Mouse (Mus musculus): Measurements from ENCODE around the gene Ciao2b. TPM values are rescaled to one million over a fixed set of nuclear protein-coding genes. Genes with fewer than 3 reads are reported as not detected.

Gene Ciao2b
- polyA plus RNA-seq, 1 experiment from 2014 or later: 96.9 TPM

GRCm38 (mm10) chr8:104609222-104609621 lies 32.5 kb downstream of the Ciao2b start:
- Histone ChIP-seq H3K4me1 (ENCODE audit: control insufficient read depth, insufficient read depth, low read length) (no peaks in the 10 kb centered on the region), H3K9ac (ENCODE audit: low read length) (no peak overlapping the region), H3K27me3 (ENCODE audit: control insufficient read depth, insufficient read depth, low read length) (no peaks in the 10 kb centered on the region), H3K27ac (ENCODE audit: low read depth, low read length) (no peak overlapping the region), H3K36me3 (ENCODE audit: control insufficient read depth, insufficient read depth, low read length) (no peaks in the 10 kb centered on the region), H3K4me2 (ENCODE audit: low read depth) (no peak overlapping the region), H3K9me3 (ENCODE audit: control insufficient read depth, low read length) (no peaks in the 10 kb centered on the region), H3K4me3 (ENCODE audit: low read depth, low read length) (no peak overlapping the region)
- ATAC-seq (ENCODE audit: insufficient read depth, low FRiP score, low TSS enrichment) (no peak), DNase-seq (ENCODE audit: low spot score) (no peak)
- WGBS: 83% methylated on average over 8 of the region's 8 CpGs

DNA sequence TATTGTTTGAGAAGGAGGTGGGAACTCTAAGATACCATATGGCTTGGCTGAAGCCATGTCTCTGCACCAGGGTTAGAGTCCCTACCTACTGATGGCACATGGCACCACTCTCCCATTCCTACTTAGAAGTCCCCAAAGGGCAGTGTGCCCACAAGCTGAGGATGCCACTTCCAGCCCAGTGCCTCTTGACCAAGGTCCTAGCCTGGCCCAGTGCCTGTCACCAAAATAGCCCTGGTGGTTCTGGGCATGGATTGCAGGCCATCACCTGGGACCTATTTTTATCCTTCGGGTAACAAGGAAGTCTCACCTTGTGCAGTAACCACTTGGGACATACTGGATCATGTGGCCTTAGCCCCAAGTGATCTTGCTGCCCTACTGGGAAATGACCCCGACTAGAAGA lies 33.8 kb downstream of the Ciao2b start:
- no peak for DNase-seq (ENCODE audit: low spot score)
- H3K9ac ChIP-seq (ENCODE audit: low read length): no peak overlapping the region
- no peaks in the 10 kb centered on the region for H3K27me3 ChIP-seq (ENCODE audit: control insufficient read depth, insufficient read depth, low read length)
- 87% methylated on average over 2 of the region's 2 CpGs for WGBS
- H3K4me2 ChIP-seq (ENCODE audit: low read depth): no peak overlapping the region
- ATAC-seq (ENCODE audit: insufficient read depth, low FRiP score, low TSS enrichment): no peak
- no peak overlapping the region for H3K4me3 ChIP-seq (ENCODE audit: low read depth, low read length)
- no peaks in the 10 kb centered on the region for H3K4me1 ChIP-seq (ENCODE audit: control insufficient read depth, insufficient read depth, low read length)
- no peaks in the 10 kb centered on the region for H3K36me3 ChIP-seq (ENCODE audit: control insufficient read depth, insufficient read depth, low read length)
- no peaks in the 10 kb centered on the region for H3K9me3 ChIP-seq (ENCODE audit: control insufficient read depth, low read length)
- no peak overlapping the region for H3K27ac ChIP-seq (ENCODE audit: low read depth, low read length)

DNA sequence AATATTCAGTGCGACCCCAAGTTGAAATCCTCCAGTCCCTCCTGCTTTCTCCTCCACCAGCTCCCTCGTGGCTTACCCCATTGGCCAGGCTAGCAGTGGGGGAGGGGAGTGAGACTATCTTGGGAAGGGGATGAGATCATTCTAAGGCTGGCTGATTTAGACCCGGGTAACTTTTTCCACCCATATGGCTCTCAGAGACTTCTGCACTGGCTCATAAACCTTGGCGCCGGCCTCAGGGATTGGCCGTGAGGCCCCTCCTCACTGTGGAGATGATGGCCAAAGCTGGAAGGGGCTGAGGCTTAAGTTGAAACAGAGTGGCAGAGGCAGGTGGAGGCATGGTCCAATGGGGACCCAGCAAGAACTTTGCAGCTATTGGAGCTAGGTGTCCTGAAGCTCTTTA lies 35.4 kb downstream of the Ciao2b start:
- 42% methylated on average over 6 of the region's 6 CpGs for WGBS
- no peak overlapping the region for H3K9ac ChIP-seq (ENCODE audit: low read length)

DNA sequence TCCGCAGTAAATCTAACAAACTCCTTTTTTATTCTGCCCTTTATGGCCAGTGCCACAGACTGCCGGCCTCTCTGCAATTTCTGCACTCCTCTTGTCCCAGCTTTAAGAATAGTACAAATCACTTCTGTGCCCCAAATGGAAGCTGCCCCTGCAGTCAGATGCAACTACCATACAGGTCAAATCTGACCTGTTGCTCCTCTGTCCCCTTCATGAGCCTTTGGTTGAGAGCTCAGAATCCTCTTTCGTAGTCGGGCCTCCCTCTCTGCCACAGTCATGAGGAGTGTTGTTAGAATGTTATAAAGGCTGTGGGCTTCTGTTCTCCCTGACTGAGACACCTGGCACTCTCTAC lies 38.5 kb downstream of the Ciao2b start:
- H3K4me2 ChIP-seq (ENCODE audit: low read depth): no peak overlapping the region
- DNase-seq (ENCODE audit: low spot score): no peak
- no peaks in the 10 kb centered on the region for H3K9me3 ChIP-seq (ENCODE audit: control insufficient read depth, low read length)
- no peaks in the 10 kb centered on the region for H3K27me3 ChIP-seq (ENCODE audit: control insufficient read depth, insufficient read depth, low read length)
- 0 out of 2 replicates have a peak, but pooled peaks have one; percentile 1 for ATAC-seq (ENCODE audit: insufficient read depth, low FRiP score, low TSS enrichment)
- H3K4me3 ChIP-seq (ENCODE audit: low read depth, low read length): no peak overlapping the region
- WGBS: 65% methylated on average over 4 of the region's 4 CpGs
- no peaks in the 10 kb centered on the region for H3K4me1 ChIP-seq (ENCODE audit: control insufficient read depth, insufficient read depth, low read length)
- H3K27ac ChIP-seq (ENCODE audit: low read depth, low read length): no peak overlapping the region
- no peaks in the 10 kb centered on the region for H3K36me3 ChIP-seq (ENCODE audit: control insufficient read depth, insufficient read depth, low read length)
- H3K9ac ChIP-seq (ENCODE audit: low read length): no peak overlapping the region

More for the DNA sequence above, 35.4 kb downstream of the Ciao2b start:
- no peak overlapping the region for H3K4me2 ChIP-seq (ENCODE audit: low read depth)
- DNase-seq (ENCODE audit: low spot score): no peak
- H3K36me3 ChIP-seq (ENCODE audit: control insufficient read depth, insufficient read depth, low read length): no peaks in the 10 kb centered on the region
- H3K27ac ChIP-seq (ENCODE audit: low read depth, low read length): no peak overlapping the region
- no peaks in the 10 kb centered on the region for H3K9me3 ChIP-seq (ENCODE audit: control insufficient read depth, low read length)
- ATAC-seq (ENCODE audit: insufficient read depth, low FRiP score, low TSS enrichment): no peak
- no peaks in the 10 kb centered on the region for H3K4me1 ChIP-seq (ENCODE audit: control insufficient read depth, insufficient read depth, low read length)
- no peaks in the 10 kb centered on the region for H3K27me3 ChIP-seq (ENCODE audit: control insufficient read depth, insufficient read depth, low read length)
- no peak overlapping the region for H3K4me3 ChIP-seq (ENCODE audit: low read depth, low read length)

- Histone ChIP-seq H3K4me3 (ENCODE audit: low read depth, low read length) (no peak overlapping the region), H3K27ac (ENCODE audit: low read depth, low read length) (no peak overlapping the region), H3K4me1 (ENCODE audit: control insufficient read depth, insufficient read depth, low read length) (no peaks in the 10 kb centered on the region), H3K9ac (ENCODE audit: low read length) (no peak overlapping the region), H3K27me3 (ENCODE audit: control insufficient read depth, insufficient read depth, low read length) (no peaks in the 10 kb centered on the region), H3K9me3 (ENCODE audit: control insufficient read depth, low read length) (no peaks in the 10 kb centered on the region), H3K36me3 (ENCODE audit: control insufficient read depth, insufficient read depth, low read length) (no peaks in the 10 kb centered on the region), H3K4me2 (ENCODE audit: low read depth) (peak overlapping the region; percentile 34)
- WGBS: 20% methylated on average over 21 of the region's 21 CpGs
- ATAC-seq (ENCODE audit: insufficient read depth, low FRiP score, low TSS enrichment) (peak; percentile 86), DNase-seq (ENCODE audit: low spot score) (peak; percentile 89)
Measured at GRCm38 (mm10) chr8:104602468-104603244, 39.1 kb downstream of the Ciao2b start.

DNA sequence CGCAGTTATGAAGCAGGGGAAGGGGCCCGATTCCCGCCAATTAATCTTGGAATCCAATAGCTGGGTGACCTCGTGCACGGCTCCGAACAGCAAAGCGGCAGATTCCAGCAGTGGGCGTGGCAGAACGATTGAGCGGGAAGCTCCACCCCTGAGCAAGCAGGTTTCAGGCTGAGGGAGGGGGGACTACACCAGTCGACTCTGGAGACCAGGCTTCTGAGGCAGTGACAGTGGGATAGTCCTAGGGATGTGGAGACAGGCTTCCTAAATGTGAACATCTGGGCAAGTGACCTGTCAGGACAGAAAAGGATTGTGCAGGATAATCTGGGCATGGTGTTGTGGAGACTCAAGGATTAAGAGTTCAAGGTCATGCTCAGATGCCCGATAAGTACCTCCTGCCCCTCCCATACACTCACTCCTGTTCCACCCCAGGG lies 39.8 kb downstream of the Ciao2b start:
- H3K4me2 ChIP-seq (ENCODE audit: low read depth): peak overlapping the region; percentile 34
- H3K9ac ChIP-seq (ENCODE audit: low read length): no peak overlapping the region
- WGBS: under 1% methylated on average over 12 of the region's 12 CpGs
- H3K4me1 ChIP-seq (ENCODE audit: control insufficient read depth, insufficient read depth, low read length): no peaks in the 10 kb centered on the region
- no peaks in the 10 kb centered on the region for H3K9me3 ChIP-seq (ENCODE audit: control insufficient read depth, low read length)
- no peaks in the 10 kb centered on the region for H3K36me3 ChIP-seq (ENCODE audit: control insufficient read depth, insufficient read depth, low read length)
- no peaks in the 10 kb centered on the region for H3K27me3 ChIP-seq (ENCODE audit: control insufficient read depth, insufficient read depth, low read length)
- H3K4me3 ChIP-seq (ENCODE audit: low read depth, low read length): no peak overlapping the region
- no peak overlapping the region for H3K27ac ChIP-seq (ENCODE audit: low read depth, low read length)
- DNase-seq (ENCODE audit: low spot score) (peak; percentile 16), ATAC-seq (ENCODE audit: insufficient read depth, low FRiP score, low TSS enrichment) (peak; percentile 33; the same call in 1 of the 2 replicates)

DNA sequence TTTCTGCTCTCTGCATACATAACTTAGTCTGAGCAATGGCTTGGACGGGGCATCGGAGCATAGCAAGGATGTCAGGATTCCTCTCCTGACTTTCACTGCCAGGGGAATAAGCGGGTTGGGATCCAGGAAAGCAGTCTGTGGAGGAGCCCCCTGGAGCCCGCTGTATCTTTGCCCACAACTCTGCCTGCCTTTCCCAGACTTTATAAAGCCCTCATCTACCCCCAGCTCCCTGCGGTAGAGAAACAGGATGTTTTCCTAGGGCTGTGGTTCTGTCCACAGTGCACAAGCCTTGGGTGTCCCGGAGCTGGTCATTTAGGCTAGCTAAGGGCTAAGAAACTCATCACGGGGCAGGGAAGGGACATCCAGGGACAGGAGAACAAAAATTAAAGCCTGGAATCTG lies 40.4 kb downstream of the Ciao2b start:
- no peak overlapping the region for H3K9ac ChIP-seq (ENCODE audit: low read length)
- H3K9me3 ChIP-seq (ENCODE audit: control insufficient read depth, low read length): no peaks in the 10 kb centered on the region
- DNase-seq (ENCODE audit: low spot score) (no peak), ATAC-seq (ENCODE audit: insufficient read depth, low FRiP score, low TSS enrichment) (no peak)
- WGBS: 21% methylated on average over 7 of the region's 7 CpGs
- H3K4me2 ChIP-seq (ENCODE audit: low read depth): no peak overlapping the region
- H3K27me3 ChIP-seq (ENCODE audit: control insufficient read depth, insufficient read depth, low read length): no peaks in the 10 kb centered on the region
- no peaks in the 10 kb centered on the region for H3K4me1 ChIP-seq (ENCODE audit: control insufficient read depth, insufficient read depth, low read length)
- no peak overlapping the region for H3K27ac ChIP-seq (ENCODE audit: low read depth, low read length)
- H3K36me3 ChIP-seq (ENCODE audit: control insufficient read depth, insufficient read depth, low read length): no peaks in the 10 kb centered on the region
- H3K4me3 ChIP-seq (ENCODE audit: low read depth, low read length): no peak overlapping the region

DNA sequence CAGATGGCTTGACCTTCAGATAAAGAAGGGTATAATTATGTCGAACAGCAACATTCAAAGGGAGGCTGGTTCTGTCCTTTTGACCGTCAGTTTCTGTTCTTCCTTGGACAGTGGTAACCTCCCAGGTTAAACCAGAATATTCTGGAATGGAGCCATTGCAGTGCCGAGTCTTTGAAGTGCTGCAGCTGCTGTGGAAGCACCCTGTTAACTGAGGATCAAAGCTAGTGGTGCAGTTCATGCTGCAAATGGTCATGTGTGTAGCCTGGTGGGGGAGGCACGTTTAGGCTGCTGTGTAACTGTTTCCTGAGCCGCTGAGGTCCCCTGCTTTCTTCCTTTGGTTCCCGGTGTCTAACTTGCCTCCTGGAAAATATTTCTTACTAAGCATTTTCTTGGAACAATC lies 43.3 kb downstream of the Ciao2b start:
- Histone ChIP-seq H3K27me3 (ENCODE audit: control insufficient read depth, insufficient read depth, low read length) (no peaks in the 10 kb centered on the region), H3K4me2 (ENCODE audit: low read depth) (no peak overlapping the region), H3K4me3 (ENCODE audit: low read depth, low read length) (no peak overlapping the region), H3K36me3 (ENCODE audit: control insufficient read depth, insufficient read depth, low read length) (peaks cover 9% of the 10 kb centered on the region), H3K4me1 (ENCODE audit: control insufficient read depth, insufficient read depth, low read length) (no peaks in the 10 kb centered on the region), H3K9me3 (ENCODE audit: control insufficient read depth, low read length) (no peaks in the 10 kb centered on the region), H3K9ac (ENCODE audit: low read length) (no peak overlapping the region), H3K27ac (ENCODE audit: low read depth, low read length) (no peak overlapping the region)
- ATAC-seq (ENCODE audit: insufficient read depth, low FRiP score, low TSS enrichment) (no peak), DNase-seq (ENCODE audit: low spot score) (no peak)
- WGBS: 68% methylated on average over 6 of the region's 6 CpGs

GRCm38 (mm10) chr8:104597656-104598055 lies 44.1 kb downstream of the Ciao2b start:
- H3K27ac ChIP-seq (ENCODE audit: low read depth, low read length): no peak overlapping the region
- DNase-seq (ENCODE audit: low spot score) (no peak), ATAC-seq (ENCODE audit: insufficient read depth, low FRiP score, low TSS enrichment) (no peak)
- H3K4me2 ChIP-seq (ENCODE audit: low read depth): no peak overlapping the region
- no peak overlapping the region for H3K9ac ChIP-seq (ENCODE audit: low read length)
- H3K36me3 ChIP-seq (ENCODE audit: control insufficient read depth, insufficient read depth, low read length): peaks cover 9% of the 10 kb centered on the region
- no peaks in the 10 kb centered on the region for H3K9me3 ChIP-seq (ENCODE audit: control insufficient read depth, low read length)
- 90% methylated on average over 6 of the region's 6 CpGs for WGBS
- no peak overlapping the region for H3K4me3 ChIP-seq (ENCODE audit: low read depth, low read length)
- no peaks in the 10 kb centered on the region for H3K27me3 ChIP-seq (ENCODE audit: control insufficient read depth, insufficient read depth, low read length)
- H3K4me1 ChIP-seq (ENCODE audit: control insufficient read depth, insufficient read depth, low read length): no peaks in the 10 kb centered on the region
